Mouse (Mus musculus): ENCODE measurements around the gene Cfap61. TPM values are rescaled to one million over a fixed set of nuclear protein-coding genes. Genes with fewer than 3 reads are reported as not detected.

The Cfap61 gene
- total and polyA plus RNA-seq, 3 experiments, result 0.22 TPM; not detected in 2

DNA sequence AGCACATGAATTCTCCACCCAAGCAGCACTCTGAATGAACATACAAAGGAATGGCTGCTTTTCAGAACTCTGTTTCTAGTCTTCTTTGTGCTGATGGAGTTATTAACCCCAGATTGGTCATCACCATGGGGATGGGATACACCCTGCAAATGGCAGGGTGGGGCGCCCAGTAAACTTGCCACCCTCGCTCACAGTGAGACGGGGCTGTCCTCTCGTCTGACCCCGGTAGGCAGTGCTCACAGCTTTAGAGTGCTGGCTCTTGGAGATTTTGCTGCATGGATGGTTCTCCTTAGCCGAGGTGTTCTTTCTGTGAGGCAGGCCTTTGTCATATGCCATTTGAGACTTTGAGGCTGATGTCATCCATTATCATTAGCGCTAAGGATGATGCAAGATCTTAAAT lies 24.0 kb downstream of the Cfap61 start:
- no peak overlapping the region for H3K4me3 ChIP-seq (ENCODE audit: low read depth, low read length)
- TF ChIP-seq POLR2AphosphoS5 (IDR thresholded peaks at IDR 0.05; ENCODE audit: insufficient replicate concordance, low read depth, low read length) (no peak), GATA2 (IDR thresholded peaks at IDR 0.05; ENCODE audit: borderline replicate concordance, low read depth, low read length) (no peak), CTCF (IDR thresholded peaks at IDR 0.05; ENCODE audit: low read depth, low read length) (no peak), TAL1 (conservative IDR thresholded peaks at IDR 0.05; ENCODE audit: low read depth, low read length) (no peak), GATA1 (IDR thresholded peaks at IDR 0.05; ENCODE audit: borderline replicate concordance, low read length) (no peak)
- ATAC-seq (ENCODE audit: extremely low read depth, insufficient number of reproducible peaks, low FRiP score, poor library complexity, severe bottlenecking) (no peak), DNase-seq (ENCODE audit: low spot score) (no peak)
- H3K9me3 ChIP-seq (replicated peaks), result no peaks in the 10 kb centered on the region
- H3K36me3 ChIP-seq (replicated peaks), result no peaks in the 10 kb centered on the region
- H3K27me3 ChIP-seq (ENCODE audit: insufficient read depth, low read length), result 0 out of 2 replicates have a peak, but pooled peaks cover 3% of the 10 kb centered on the region
- no peaks in the 10 kb centered on the region for H3K4me1 ChIP-seq (ENCODE audit: insufficient read depth, low read depth, low read length)

DNA sequence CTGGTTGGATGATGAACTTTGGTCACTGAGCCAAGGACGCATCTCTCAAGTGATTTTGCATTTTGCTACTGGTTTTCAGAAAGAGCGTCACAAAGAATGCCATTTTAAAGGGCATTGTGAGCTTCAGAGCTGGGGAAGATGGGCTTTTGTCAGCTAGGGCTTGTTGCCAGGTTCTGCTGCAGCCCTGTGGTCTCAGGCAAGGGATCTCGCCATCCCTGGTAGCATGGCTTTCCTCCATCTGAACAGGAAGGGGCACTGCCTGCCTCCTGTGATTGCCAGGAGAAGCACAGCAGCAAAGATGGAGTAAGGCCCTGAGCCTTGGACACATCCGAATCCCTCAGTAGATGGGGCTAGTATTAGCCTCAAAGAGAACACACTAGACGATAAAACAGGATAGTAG lies 27.3 kb downstream of the Cfap61 start:
- TF ChIP-seq TAL1 (conservative IDR thresholded peaks at IDR 0.05; ENCODE audit: low read depth, low read length) (no peak), GATA1 (IDR thresholded peaks at IDR 0.05; ENCODE audit: borderline replicate concordance, low read length) (no peak), GATA2 (IDR thresholded peaks at IDR 0.05; ENCODE audit: borderline replicate concordance, low read depth, low read length) (no peak), POLR2AphosphoS5 (IDR thresholded peaks at IDR 0.05; ENCODE audit: insufficient replicate concordance, low read depth, low read length) (no peak), CTCF (IDR thresholded peaks at IDR 0.05; ENCODE audit: low read depth, low read length) (no peak)
- ATAC-seq (ENCODE audit: extremely low read depth, insufficient number of reproducible peaks, low FRiP score, poor library complexity, severe bottlenecking), result no peak
- no peaks in the 10 kb centered on the region for H3K9me3 ChIP-seq (replicated peaks)

DNA sequence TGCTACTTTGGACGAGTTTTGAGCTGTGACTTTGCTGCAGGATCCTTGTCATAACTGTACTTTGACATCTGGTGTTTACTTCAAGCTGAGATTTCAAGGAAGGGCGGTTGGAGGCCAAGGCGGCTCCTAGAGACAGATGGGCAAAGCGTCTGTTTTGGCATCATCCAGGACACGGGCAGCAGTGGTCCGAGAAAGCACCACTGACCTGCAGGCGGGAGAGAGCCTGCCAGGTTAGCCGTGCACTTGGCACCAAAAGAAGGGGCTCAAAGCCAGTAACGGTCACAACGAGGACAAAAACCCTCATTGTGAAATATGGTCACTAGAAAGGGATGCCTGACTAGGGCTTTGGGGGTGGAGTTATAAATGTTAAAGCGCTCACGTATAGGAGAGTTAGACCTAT lies 36.2 kb downstream of the Cfap61 start:
- DNase-seq (ENCODE audit: low spot score), result no peak
- H3K4me3 ChIP-seq (ENCODE audit: low read depth, low read length), result no peak overlapping the region
- peaks cover 4% of the 10 kb centered on the region; the same call in 1 of the 2 replicates for H3K9me3 ChIP-seq (replicated peaks)
- no peaks in the 10 kb centered on the region for H3K27me3 ChIP-seq (ENCODE audit: insufficient read depth, low read length)
- H3K36me3 ChIP-seq (replicated peaks), result no peaks in the 10 kb centered on the region
- ATAC-seq (ENCODE audit: extremely low read depth, insufficient number of reproducible peaks, low FRiP score, poor library complexity, severe bottlenecking), result no peak
- no peak for TF ChIP-seq CTCF (IDR thresholded peaks at IDR 0.05; ENCODE audit: low read depth, low read length)
- no peak for TF ChIP-seq GATA2 (IDR thresholded peaks at IDR 0.05; ENCODE audit: borderline replicate concordance, low read depth, low read length)
- no peak for TF ChIP-seq POLR2AphosphoS5 (IDR thresholded peaks at IDR 0.05; ENCODE audit: insufficient replicate concordance, low read depth, low read length)
- TF ChIP-seq GATA1 (IDR thresholded peaks at IDR 0.05; ENCODE audit: borderline replicate concordance, low read length), result no peak
- no peaks in the 10 kb centered on the region for H3K4me1 ChIP-seq (ENCODE audit: insufficient read depth, low read depth, low read length)

More for the DNA sequence above, 27.3 kb downstream of the Cfap61 start:
- no peaks in the 10 kb centered on the region for H3K4me1 ChIP-seq (ENCODE audit: insufficient read depth, low read depth, low read length)
- H3K4me3 ChIP-seq (ENCODE audit: low read depth, low read length), result no peak overlapping the region
- H3K27me3 ChIP-seq (ENCODE audit: insufficient read depth, low read length), result 0 out of 2 replicates have a peak, but pooled peaks cover 3% of the 10 kb centered on the region
- H3K36me3 ChIP-seq (replicated peaks), result no peaks in the 10 kb centered on the region
- no peak for DNase-seq (ENCODE audit: low spot score)

DNA sequence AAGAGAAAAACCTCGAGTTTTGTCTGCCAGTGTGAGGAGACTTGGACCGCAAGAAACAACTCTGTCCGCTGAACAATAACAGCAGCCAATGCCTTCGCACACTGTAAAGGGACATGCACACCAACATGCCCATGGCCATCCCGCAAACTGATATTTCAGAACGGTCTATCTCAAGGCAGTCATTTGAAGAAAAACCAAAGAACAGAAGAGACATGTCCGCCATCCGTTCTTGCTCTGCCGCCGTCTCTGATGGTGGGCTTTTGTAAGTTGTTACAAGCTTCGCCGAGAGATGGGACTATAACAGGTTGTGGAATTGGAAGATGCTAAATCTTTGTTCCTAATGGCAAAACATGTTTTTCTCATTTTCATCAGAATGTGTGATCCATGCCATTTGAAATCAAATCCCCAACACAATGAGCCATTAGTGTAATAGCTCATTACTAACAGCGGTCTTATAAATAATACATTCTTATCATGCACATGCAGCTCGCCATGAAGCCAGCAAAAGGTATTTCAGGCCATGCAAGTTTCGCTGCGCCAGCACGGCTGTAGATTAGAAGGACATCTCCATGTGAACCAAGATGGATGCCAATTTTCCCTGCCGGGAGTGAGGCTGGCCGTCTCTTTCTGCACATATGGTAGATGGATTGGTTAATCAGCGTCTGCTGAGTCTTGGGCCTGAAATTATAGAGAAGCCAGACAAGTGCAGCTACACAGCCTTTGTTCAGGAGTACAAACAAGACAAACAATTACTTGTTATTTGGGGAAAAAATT lies 36.8 kb downstream of the Cfap61 start:
- Histone ChIP-seq H3K27me3 (ENCODE audit: insufficient read depth, low read length) (no peaks in the 10 kb centered on the region), H3K36me3 (replicated peaks) (no peaks in the 10 kb centered on the region), H3K9me3 (replicated peaks) (peaks cover 4% of the 10 kb centered on the region; the same call in 1 of the 2 replicates), H3K4me3 (ENCODE audit: low read depth, low read length) (no peak overlapping the region), H3K4me1 (ENCODE audit: insufficient read depth, low read depth, low read length) (no peaks in the 10 kb centered on the region)
- TF ChIP-seq GATA2 (IDR thresholded peaks at IDR 0.05; ENCODE audit: borderline replicate concordance, low read depth, low read length), result no peak
- ATAC-seq (ENCODE audit: extremely low read depth, insufficient number of reproducible peaks, low FRiP score, poor library complexity, severe bottlenecking) (no peak), DNase-seq (ENCODE audit: low spot score) (no peak)

DNA sequence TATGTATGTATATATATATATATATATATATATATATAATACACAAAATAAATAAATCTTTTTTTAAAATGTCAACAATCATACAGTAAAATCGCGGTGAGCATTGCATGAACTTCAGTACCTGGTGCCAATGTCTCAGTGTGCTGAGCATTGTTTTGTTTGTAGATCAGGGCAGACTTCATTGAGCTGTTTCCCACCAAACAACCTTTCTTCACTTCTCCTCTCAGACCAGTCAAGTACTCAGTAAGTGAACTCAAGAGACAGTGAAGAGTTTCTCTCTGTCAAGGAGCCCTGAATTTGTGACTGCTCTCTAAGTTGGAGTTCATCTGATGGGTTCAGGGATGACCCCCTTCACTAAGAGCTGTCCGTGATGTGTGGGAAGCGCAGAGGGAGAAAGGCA lies 38.0 kb downstream of the Cfap61 start:
- Histone ChIP-seq H3K4me3 (ENCODE audit: low read depth, low read length) (no peak overlapping the region), H3K36me3 (replicated peaks) (no peaks in the 10 kb centered on the region), H3K4me1 (ENCODE audit: insufficient read depth, low read depth, low read length) (no peaks in the 10 kb centered on the region), H3K9me3 (replicated peaks) (peaks cover 4% of the 10 kb centered on the region; the same call in 1 of the 2 replicates), H3K27me3 (ENCODE audit: insufficient read depth, low read length) (no peaks in the 10 kb centered on the region)
- no peak for DNase-seq (ENCODE audit: low spot score)
- no peak for ATAC-seq (ENCODE audit: extremely low read depth, insufficient number of reproducible peaks, low FRiP score, poor library complexity, severe bottlenecking)
- no peak for TF ChIP-seq TAL1 (conservative IDR thresholded peaks at IDR 0.05; ENCODE audit: low read depth, low read length)
- no peak for TF ChIP-seq CTCF (IDR thresholded peaks at IDR 0.05; ENCODE audit: low read depth, low read length)
- no peak for TF ChIP-seq GATA1 (IDR thresholded peaks at IDR 0.05; ENCODE audit: borderline replicate concordance, low read length)
- no peak for TF ChIP-seq POLR2AphosphoS5 (IDR thresholded peaks at IDR 0.05; ENCODE audit: insufficient replicate concordance, low read depth, low read length)
- TF ChIP-seq GATA2 (IDR thresholded peaks at IDR 0.05; ENCODE audit: borderline replicate concordance, low read depth, low read length), result no peak

DNA sequence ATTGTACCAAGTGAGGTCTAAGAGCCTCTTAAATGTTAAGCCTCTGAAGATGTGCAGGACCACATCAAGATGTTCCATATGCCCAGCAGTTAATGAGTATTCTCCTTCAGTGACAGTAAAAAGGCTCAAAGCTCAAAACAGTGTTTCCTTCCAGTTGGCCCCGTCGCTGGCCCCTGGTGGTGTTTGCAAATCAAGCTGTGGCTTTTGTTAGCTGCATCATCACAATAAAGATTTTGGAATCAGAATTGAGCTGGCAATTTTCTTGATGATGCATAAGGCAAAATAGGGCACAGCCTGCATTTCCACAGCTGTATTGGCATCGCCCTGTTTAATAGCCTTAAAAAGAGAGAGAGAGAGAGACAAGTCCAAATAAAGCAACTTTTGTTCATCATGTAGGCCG lies 45.0 kb downstream of the Cfap61 start:
- H3K4me1 ChIP-seq (ENCODE audit: insufficient read depth, low read depth, low read length), result no peaks in the 10 kb centered on the region
- H3K9me3 ChIP-seq (replicated peaks), result no peaks in the 10 kb centered on the region
- ATAC-seq (ENCODE audit: extremely low read depth, insufficient number of reproducible peaks, low FRiP score, poor library complexity, severe bottlenecking) (no peak), DNase-seq (ENCODE audit: low spot score) (no peak)
- H3K4me3 ChIP-seq (ENCODE audit: low read depth, low read length), result no peak overlapping the region
- H3K27me3 ChIP-seq (ENCODE audit: insufficient read depth, low read length), result no peaks in the 10 kb centered on the region
- no peak for TF ChIP-seq GATA2 (IDR thresholded peaks at IDR 0.05; ENCODE audit: borderline replicate concordance, low read depth, low read length)
- no peak for TF ChIP-seq CTCF (IDR thresholded peaks at IDR 0.05; ENCODE audit: low read depth, low read length)
- TF ChIP-seq TAL1 (conservative IDR thresholded peaks at IDR 0.05; ENCODE audit: low read depth, low read length), result no peak
- no peak for TF ChIP-seq POLR2AphosphoS5 (IDR thresholded peaks at IDR 0.05; ENCODE audit: insufficient replicate concordance, low read depth, low read length)
- no peak for TF ChIP-seq GATA1 (IDR thresholded peaks at IDR 0.05; ENCODE audit: borderline replicate concordance, low read length)
- H3K36me3 ChIP-seq (replicated peaks), result no peaks in the 10 kb centered on the region
